Mouse (Mus musculus) kidney, adult 2 months (tissue): Measurements from ENCODE around the gene Atoh7. TPM values are rescaled to one million over a fixed set of nuclear protein-coding genes. Genes with fewer than 3 reads are reported as not detected.
A peak's percentile ranks its signal among the peaks of the same experiment; 100 is the strongest.

ENCODE experiments used
- DNase-seq: peaks from one replicate; pipeline ENCODE4 v3.0.0; 2021
- H3K27ac ChIP-seq: fragments of 200-500 bp; 2 replicates; pipeline ENCODE4 v1.5.1; 2012; ENCODE audit warnings: low read depth, low read length, control low read depth, inconsistent platforms; ENCODE audit not compliant: insufficient read depth
- H3K27me3 ChIP-seq: fragments of 200-500 bp; replicated peaks from 2 replicates; pipeline ENCODE4 v1.6.1; 2012; ENCODE audit warnings: mild to moderate bottlenecking, moderate library complexity, low read length, inconsistent platforms; ENCODE audit not compliant: control insufficient read depth, insufficient read depth
- H3K36me3 ChIP-seq: fragments of 200-500 bp; 2 replicates; pipeline ENCODE4 v1.6.1; 2012; ENCODE audit warnings: mild to moderate bottlenecking, moderate library complexity, low read length, inconsistent platforms; ENCODE audit not compliant: control insufficient read depth, insufficient read depth
- H3K4me1 ChIP-seq: fragments of 200-500 bp; 2 replicates; pipeline ENCODE4 v1.6.1; 2011; ENCODE audit warnings: low read length; ENCODE audit not compliant: control insufficient read depth, insufficient read depth
- H3K4me3 ChIP-seq: fragments of 200-500 bp; 2 replicates; pipeline ENCODE4 v1.5.1; 2011; ENCODE audit warnings: mild to moderate bottlenecking, low read depth, low read length, control low read depth; ENCODE audit not compliant: insufficient read depth
- CTCF ChIP-seq: fragments of 200-500 bp; conservative IDR thresholded peaks from 2 replicates; pipeline ENCODE4 v1.5.1; 2011; ENCODE audit warnings: low read depth, mild to moderate bottlenecking, control low read depth, low read length, moderate library complexity, mixed read lengths; ENCODE audit not compliant: insufficient read depth, insufficient read length
- POLR2A ChIP-seq: fragments of 200-500 bp; IDR thresholded peaks from one replicate; pipeline ENCODE4 v1.6.1; 2011; ENCODE audit warnings: low read depth, low read length, control low read depth
- WGBS: fragments of 180-500 bp; shearing (Covaris S2); methylation state at CpG from one replicate; pipeline ENCODE4 v1.1.7; 2018; 5-methylcytosine and 5-hydroxymethylcytosine counted together
- polyA plus RNA-seq: library from polyadenylated mRNA; depleted of rRNA; stranded (reverse); fragments of >200 nt; gene quantifications from 2 replicates; pipeline ENCODE4 v1.2.3, GENCODE M21; 2012

The Atoh7 gene
- polyA plus RNA-seq, 1 experiment: 0.28 TPM

GRCm38 (mm10) chr10:63117583-63117982 lies 18.1 kb downstream of the Atoh7 start:
- H3K4me1 ChIP-seq: 0 out of 2 replicates have a peak, but pooled peaks cover 2% of the 10 kb centered on the region
- DNase-seq: no peak

GRCm38 (mm10) chr10:63119916-63120315 lies 20.5 kb downstream of the Atoh7 start:
- H3K36me3 ChIP-seq: no peaks in the 10 kb centered on the region
- H3K27me3 ChIP-seq: no peaks in the 10 kb centered on the region
- H3K4me3 ChIP-seq: no peak overlapping the region
- TF ChIP-seq CTCF: no peak
- no peak for TF ChIP-seq POLR2A
- WGBS: 78% methylated on average over 14 of the region's 14 CpGs
- no peak for DNase-seq
- H3K27ac ChIP-seq: no peak overlapping the region
- H3K4me1 ChIP-seq: no peaks in the 10 kb centered on the region

More at GRCm38 (mm10) chr10:63117583-63117982, 18.1 kb downstream of the Atoh7 start:
- 0 out of 2 replicates have a peak, but pooled peaks have one; percentile 11 for TF ChIP-seq CTCF
- TF ChIP-seq POLR2A: no peak
- Histone ChIP-seq H3K4me3 (no peak overlapping the region), H3K27ac (no peak overlapping the region), H3K36me3 (no peaks in the 10 kb centered on the region), H3K27me3 (no peaks in the 10 kb centered on the region)
- WGBS: 94% methylated on average over 8 of the region's 8 CpGs

GRCm38 (mm10) chr10:63121961-63122360 lies 22.5 kb downstream of the Atoh7 start:
- TF ChIP-seq CTCF (no peak), POLR2A (no peak)
- no peaks in the 10 kb centered on the region for H3K4me1 ChIP-seq
- no peak overlapping the region for H3K4me3 ChIP-seq
- WGBS: 81% methylated on average over 14 of the region's 14 CpGs
- no peak for DNase-seq
- H3K36me3 ChIP-seq: no peaks in the 10 kb centered on the region
- H3K27me3 ChIP-seq: no peaks in the 10 kb centered on the region
- H3K27ac ChIP-seq: no peak overlapping the region

- 33% methylated on average over 8 of the region's 8 CpGs for WGBS
- no peaks in the 10 kb centered on the region for H3K36me3 ChIP-seq
- no peak overlapping the region for H3K4me3 ChIP-seq
- no peaks in the 10 kb centered on the region for H3K27me3 ChIP-seq
- H3K4me1 ChIP-seq: no peaks in the 10 kb centered on the region
- peak; percentile 85 for DNase-seq
- H3K27ac ChIP-seq: no peak overlapping the region
- no peak for TF ChIP-seq POLR2A
- TF ChIP-seq CTCF: no peak
These were observed 23.1 kb downstream of the Atoh7 start for GRCm38 (mm10) chr10:63122516-63122915.

- no peak overlapping the region for H3K27ac ChIP-seq
- WGBS: 74% methylated on average over 8 of the region's 8 CpGs
These were observed 23.7 kb downstream of the Atoh7 start for GRCm38 (mm10) chr10:63123141-63123540.

GRCm38 (mm10) chr10:63124016-63124415 lies 24.6 kb downstream of the Atoh7 start:
- no peak overlapping the region for H3K4me3 ChIP-seq
- H3K27ac ChIP-seq: no peak overlapping the region
- no peaks in the 10 kb centered on the region for H3K27me3 ChIP-seq
- no peaks in the 10 kb centered on the region for H3K36me3 ChIP-seq
- H3K4me1 ChIP-seq: no peaks in the 10 kb centered on the region
- TF ChIP-seq POLR2A: no peak
- TF ChIP-seq CTCF: no peak
- no peak for DNase-seq
- 88% methylated on average over 10 of the region's 10 CpGs for WGBS

More at GRCm38 (mm10) chr10:63123141-63123540, 23.7 kb downstream of the Atoh7 start:
- no peak for DNase-seq
- TF ChIP-seq POLR2A (no peak), CTCF (no peak)
- no peak overlapping the region for H3K4me3 ChIP-seq
- no peaks in the 10 kb centered on the region for H3K4me1 ChIP-seq
- H3K36me3 ChIP-seq: no peaks in the 10 kb centered on the region
- no peaks in the 10 kb centered on the region for H3K27me3 ChIP-seq

GRCm38 (mm10) chr10:63125343-63125742 lies 25.9 kb downstream of the Atoh7 start:
- WGBS: 46% methylated on average over 11 of the region's 11 CpGs
- H3K4me1 ChIP-seq: no peaks in the 10 kb centered on the region

GRCm38 (mm10) chr10:63126116-63126515 lies 26.7 kb downstream of the Atoh7 start:
- no peak for DNase-seq
- H3K27me3 ChIP-seq: no peaks in the 10 kb centered on the region
- WGBS: 89% methylated on average over 4 of the region's 4 CpGs
- no peak for TF ChIP-seq POLR2A
- TF ChIP-seq CTCF: no peak
- H3K36me3 ChIP-seq: no peaks in the 10 kb centered on the region
- no peaks in the 10 kb centered on the region for H3K4me1 ChIP-seq
- H3K4me3 ChIP-seq: no peak overlapping the region
- no peak overlapping the region for H3K27ac ChIP-seq

More at GRCm38 (mm10) chr10:63125343-63125742, 25.9 kb downstream of the Atoh7 start:
- Histone ChIP-seq H3K4me3 (no peak overlapping the region), H3K27ac (no peak overlapping the region), H3K36me3 (no peaks in the 10 kb centered on the region), H3K27me3 (no peaks in the 10 kb centered on the region)
- peak; percentile 13 for DNase-seq
- TF ChIP-seq CTCF (0 out of 2 replicates have a peak, but pooled peaks have one; percentile 36), POLR2A (no peak)
